Mouse (Mus musculus) heart, embryonic 14.5 days (tissue): ENCODE measurements around the gene Krt16. TPM values are rescaled to one million over a fixed set of nuclear protein-coding genes. Genes with fewer than 3 reads are reported as not detected.

ENCODE experiments used
- ATAC-seq: fragments of 200-750 bp; cut with Nextera tagmentation; 2 replicates; pipeline ENCODE4 v1.8.0; 2017; ENCODE audit warnings: low read depth, moderate TSS enrichment; ENCODE audit not compliant: insufficient number of reproducible peaks, insufficient read depth, low FRiP score
- H3K27ac ChIP-seq, 2 experiments: fragments of 200-500 bp in 1 of 2; fragments of 300-500 bp in 1 of 2; sonication (generic) in 1 of 2; replicated peaks in 1 of 2; 2 replicates each; pipeline ENCODE4 v1.5.1; 2012 to 2014; ENCODE audit warnings: low read depth in 2 of 2, low read length in 2 of 2, control low read depth in 1 of 2, mild to moderate bottlenecking in 1 of 2, mixed read lengths in 1 of 2; ENCODE audit not compliant: control insufficient read depth in 1 of 2, insufficient read depth in 1 of 2
- H3K27me3 ChIP-seq: fragments of 300-500 bp; sonication (generic); 2 replicates; pipeline ENCODE4 v1.6.1; 2014; ENCODE audit warnings: mild to moderate bottlenecking, low read length, control low read depth; ENCODE audit not compliant: control insufficient read depth, insufficient read depth
- H3K36me3 ChIP-seq: fragments of 300-500 bp; sonication (generic); 2 replicates; pipeline ENCODE4 v1.6.1; 2014; ENCODE audit warnings: mild to moderate bottlenecking, control low read depth, low read length, mixed read lengths; ENCODE audit not compliant: control insufficient read depth, insufficient read depth
- H3K4me1 ChIP-seq, 2 experiments: fragments of 200-500 bp in 1 of 2; fragments of 300-500 bp in 1 of 2; sonication (generic) in 1 of 2; 2 replicates each; pipeline ENCODE4 v1.6.1; 2012 to 2014; ENCODE audit warnings: low read length in 2 of 2, control low read depth in 1 of 2, mixed read lengths in 1 of 2; ENCODE audit not compliant: control insufficient read depth in 2 of 2, insufficient read depth in 2 of 2
- H3K4me2 ChIP-seq: fragments of 300-500 bp; sonication (generic); 2 replicates; pipeline ENCODE4 v1.6.1; 2014; ENCODE audit warnings: mild to moderate bottlenecking, low read length
- H3K4me3 ChIP-seq, 2 experiments: fragments of 200-500 bp in 1 of 2; fragments of 300-500 bp in 1 of 2; sonication (generic) in 1 of 2; 2 replicates each; pipeline ENCODE4 v1.5.1; 2012 to 2014; ENCODE audit warnings: low read length in 2 of 2, mild to moderate bottlenecking in 2 of 2, control low read depth in 1 of 2, low read depth in 1 of 2, moderate library complexity in 1 of 2; ENCODE audit not compliant: control insufficient read depth in 1 of 2, insufficient read depth in 1 of 2
- H3K9ac ChIP-seq: fragments of 300-500 bp; sonication (generic); 2 replicates; pipeline ENCODE4 v1.6.1; 2014; ENCODE audit warnings: mild to moderate bottlenecking, low read length
- H3K9me3 ChIP-seq: fragments of 300-500 bp; sonication (generic); 2 replicates; pipeline ENCODE4 v1.6.1; 2016; ENCODE audit warnings: low read length, control low read depth; ENCODE audit not compliant: control insufficient read depth
- WGBS: fragments of 180-500 bp; shearing (Covaris S2); extraction: QIAGEN DNeasy Blood & Tissue Kit; methylation state at CpG from one replicate; pipeline ENCODE4 v1.1.7; 2014; 5-methylcytosine and 5-hydroxymethylcytosine counted together
- polyA plus RNA-seq: library from polyadenylated mRNA; unstranded; fragments of >200 nt; fragmentation: Nextera tagmentation; extraction: Ambion mirVana; gene quantifications from 2 replicates; pipeline ENCODE4 v1.2.1, GENCODE M21; 2014

Krt16 gene
- polyA plus RNA-seq, 1 experiment from 2014 or later = not detected

DNA sequence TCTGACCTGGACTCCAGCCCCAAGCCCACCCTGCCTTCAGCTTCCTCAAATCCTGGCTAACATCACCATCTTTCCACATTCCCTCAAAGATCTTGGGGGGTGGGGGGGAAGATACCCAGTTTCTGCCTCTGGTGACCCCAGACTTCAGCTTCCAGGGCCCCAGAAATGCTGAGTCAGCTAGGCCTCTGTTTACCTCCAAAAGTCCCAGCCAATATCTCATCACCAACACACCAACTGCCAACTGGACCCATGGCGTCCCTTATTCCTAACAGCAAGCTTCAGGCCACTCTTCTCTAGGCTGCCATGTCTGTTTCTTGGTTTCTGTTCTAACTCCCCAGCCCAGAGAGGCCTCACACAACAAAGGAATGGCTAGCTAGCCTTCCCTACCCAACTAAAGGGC, 23.2 kb upstream of the Krt16 start:
- no peak overlapping the region for H3K4me2 ChIP-seq
- no peak overlapping the region for H3K27ac ChIP-seq
- H3K4me1 ChIP-seq = peaks cover 5 to 7% of the 10 kb centered on the region in 2 experiments; a peak in 2 of 4 replicates
- 83% methylated on average over 1 of the region's 1 CpGs for WGBS
- no peaks in the 10 kb centered on the region for H3K9me3 ChIP-seq
- H3K36me3 ChIP-seq = no peaks in the 10 kb centered on the region
- no peaks in the 10 kb centered on the region; the same call in 1 of the 2 replicates for H3K27me3 ChIP-seq
- no peak overlapping the region for H3K4me3 ChIP-seq
- H3K9ac ChIP-seq = no peak overlapping the region
- no peak for ATAC-seq

- Histone ChIP-seq H3K27me3 (no peaks in the 10 kb centered on the region), H3K9ac (no peak within 1 kb of the TSS), H3K9me3 (no peaks in the 10 kb centered on the region), H3K4me2 (no peak within 1 kb of the TSS), H3K27ac (no peak within 1 kb of the TSS), H3K36me3 (no peaks in the 10 kb centered on the region), H3K4me1 (peaks cover 5 to 7% of the 10 kb centered on the region in 2 experiments; a peak in 2 of 4 replicates), H3K4me3 (no peak within 1 kb of the TSS)
- 81% methylated on average over 7 of the region's 7 CpGs for WGBS
- no peak for ATAC-seq
Measured at GRCm38 (mm10) chr11:100269821-100270332, 21.2 kb upstream of the Krt16 start, which contains the start of gene Krt42. Krt42 (minus strand) TSS chr11:100269871.

GRCm38 (mm10) chr11:100262058-100262980, 13.6 kb upstream of the Krt16 start:
- no peak overlapping the region for H3K4me2 ChIP-seq
- no peaks in the 10 kb centered on the region for H3K36me3 ChIP-seq
- no peak overlapping the region for H3K4me3 ChIP-seq
- WGBS = 19% methylated on average over 13 of the region's 13 CpGs
- ATAC-seq = no peak
- H3K27ac ChIP-seq = no peak overlapping the region
- no peaks in the 10 kb centered on the region for H3K9me3 ChIP-seq
- H3K27me3 ChIP-seq = peaks cover 10% of the 10 kb centered on the region
- no peak overlapping the region for H3K9ac ChIP-seq
- no peaks in the 10 kb centered on the region; a peak in 1 of 4 replicates for H3K4me1 ChIP-seq

- H3K4me3 ChIP-seq = no peak overlapping the region
- peaks cover 10% of the 10 kb centered on the region for H3K27me3 ChIP-seq
- H3K9ac ChIP-seq = no peak overlapping the region
- no peaks in the 10 kb centered on the region; a peak in 1 of 4 replicates for H3K4me1 ChIP-seq
- H3K27ac ChIP-seq = no peak overlapping the region
- ATAC-seq = no peak
- H3K9me3 ChIP-seq = no peaks in the 10 kb centered on the region
- WGBS = 79% methylated on average over 9 of the region's 9 CpGs
- H3K36me3 ChIP-seq = no peaks in the 10 kb centered on the region
- H3K4me2 ChIP-seq = no peak overlapping the region
Measured at GRCm38 (mm10) chr11:100261235-100261605, 12.5 kb upstream of the Krt16 start.

DNA sequence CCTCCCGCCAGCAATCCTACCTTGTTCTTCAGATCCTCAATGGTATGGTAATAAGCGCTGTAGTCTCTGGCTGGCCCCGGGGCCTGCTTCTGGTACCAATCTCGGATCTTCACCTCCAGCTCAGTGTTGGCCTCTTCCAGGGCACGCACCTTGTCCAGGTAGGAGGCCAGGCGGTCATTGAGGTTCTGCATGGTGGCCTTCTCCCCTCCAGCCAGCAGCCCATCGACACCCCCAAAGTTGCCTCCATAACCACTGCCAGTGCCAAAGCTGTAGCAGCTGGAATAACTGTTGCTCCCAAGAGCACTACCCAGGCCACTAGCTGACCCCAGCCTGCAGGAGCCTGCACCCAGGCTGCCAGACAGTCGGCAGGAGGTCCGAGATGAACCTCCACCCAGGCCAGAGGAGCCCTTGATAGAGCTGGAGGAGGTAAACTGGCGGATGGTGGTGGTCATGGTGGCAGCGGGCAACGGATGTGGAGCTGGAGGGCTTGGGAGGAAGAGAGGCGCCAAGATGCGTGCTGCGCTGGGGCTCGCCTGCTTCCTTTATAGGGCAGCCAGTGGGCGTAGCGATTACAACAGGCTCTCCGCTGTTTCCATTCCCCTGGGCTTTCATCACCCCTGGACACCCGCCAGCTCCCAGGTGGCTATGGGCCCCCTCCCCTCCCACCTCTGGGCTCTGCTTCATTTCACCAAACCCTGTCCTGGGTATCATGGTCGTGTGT, 12.0 kb upstream of the Krt16 start, which contains the start of gene Krt17:
TSS of gene Krt17 (minus strand) at position 516 of the 721 bp plus-strand sequence.
- H3K4me3 ChIP-seq = no peak within 1 kb of the TSS
- H3K27ac ChIP-seq = no peak within 1 kb of the TSS
- 62% methylated on average over 20 of the region's 21 CpGs for WGBS
- H3K27me3 ChIP-seq = peaks cover 10% of the 10 kb centered on the region
- no peaks in the 10 kb centered on the region; a peak in 1 of 4 replicates for H3K4me1 ChIP-seq
- ATAC-seq = no peak
- H3K36me3 ChIP-seq = no peaks in the 10 kb centered on the region
- H3K4me2 ChIP-seq = 0 out of 2 replicates have a peak within 1 kb of the TSS, but pooled peaks have one; percentile 32
- no peaks in the 10 kb centered on the region for H3K9me3 ChIP-seq
- H3K9ac ChIP-seq = no peak within 1 kb of the TSS

- Histone ChIP-seq H3K36me3 (no peaks in the 10 kb centered on the region), H3K9me3 (no peaks in the 10 kb centered on the region), H3K4me3 (no peak overlapping the region), H3K27ac (no peak overlapping the region), H3K9ac (no peak overlapping the region), H3K4me1 (no peaks in the 10 kb centered on the region; a peak in 1 of 4 replicates), H3K27me3 (peaks cover 10% of the 10 kb centered on the region), H3K4me2 (no peak overlapping the region)
- no peak for ATAC-seq
- 82% methylated on average over 9 of the region's 9 CpGs for WGBS
Measured at GRCm38 (mm10) chr11:100259079-100259478, 10.4 kb upstream of the Krt16 start.

DNA sequence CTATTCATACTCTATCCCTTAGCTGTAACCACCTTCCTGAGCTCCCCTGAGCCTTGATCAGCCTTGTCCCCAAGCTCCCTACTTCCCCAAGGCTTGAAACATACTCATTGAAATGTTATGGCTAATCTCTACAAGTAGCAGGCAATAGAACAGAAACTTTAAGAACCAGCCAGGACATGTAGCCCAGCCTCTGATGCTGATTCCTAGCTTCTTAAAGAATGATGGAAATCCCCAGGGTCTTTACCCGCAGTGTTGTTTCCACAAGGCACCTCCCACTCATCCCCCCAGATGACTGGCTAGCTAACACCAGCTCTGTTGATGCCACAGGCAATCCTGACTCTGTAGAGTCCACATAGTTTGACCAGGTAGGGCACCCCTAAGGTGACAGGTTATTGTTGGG, 9.3 kb upstream of the Krt16 start:
- no peaks in the 10 kb centered on the region; a peak in 1 of 4 replicates for H3K4me1 ChIP-seq
- peaks cover 7% of the 10 kb centered on the region; the same call in 1 of the 2 replicates for H3K27me3 ChIP-seq
- H3K9me3 ChIP-seq = no peaks in the 10 kb centered on the region
- 86% methylated on average over 1 of the region's 1 CpGs for WGBS
- no peak overlapping the region for H3K4me2 ChIP-seq
- H3K36me3 ChIP-seq = no peaks in the 10 kb centered on the region
- no peak overlapping the region for H3K27ac ChIP-seq
- ATAC-seq = no peak
- H3K9ac ChIP-seq = no peak overlapping the region
- no peak overlapping the region for H3K4me3 ChIP-seq
